Mouse (Mus musculus) liver, embryonic 14.5 days (tissue): ENCODE data around the gene Apba3.

Source experiments
- CTCF ChIP-seq: IDR thresholded peaks from 2 replicates; pipeline ENCODE4 v1.5.1; 2016; ENCODE audit warnings: antibody characterized with exemption, low read depth, control low read depth
- EP300 ChIP-seq: IDR thresholded peaks from 2 replicates; pipeline ENCODE4 v1.6.1; 2016; ENCODE audit warnings: antibody characterized with exemption, low read depth

- no peak for TF ChIP-seq CTCF
- TF ChIP-seq EP300, result no peak
Observed at GRCm38 (mm10) chr10:81238618-81239017, 28.1 kb upstream of the Apba3 start.
